Mouse (Mus musculus): ENCODE measurements around the gene Fam206a.

Fam206a gene

DNA sequence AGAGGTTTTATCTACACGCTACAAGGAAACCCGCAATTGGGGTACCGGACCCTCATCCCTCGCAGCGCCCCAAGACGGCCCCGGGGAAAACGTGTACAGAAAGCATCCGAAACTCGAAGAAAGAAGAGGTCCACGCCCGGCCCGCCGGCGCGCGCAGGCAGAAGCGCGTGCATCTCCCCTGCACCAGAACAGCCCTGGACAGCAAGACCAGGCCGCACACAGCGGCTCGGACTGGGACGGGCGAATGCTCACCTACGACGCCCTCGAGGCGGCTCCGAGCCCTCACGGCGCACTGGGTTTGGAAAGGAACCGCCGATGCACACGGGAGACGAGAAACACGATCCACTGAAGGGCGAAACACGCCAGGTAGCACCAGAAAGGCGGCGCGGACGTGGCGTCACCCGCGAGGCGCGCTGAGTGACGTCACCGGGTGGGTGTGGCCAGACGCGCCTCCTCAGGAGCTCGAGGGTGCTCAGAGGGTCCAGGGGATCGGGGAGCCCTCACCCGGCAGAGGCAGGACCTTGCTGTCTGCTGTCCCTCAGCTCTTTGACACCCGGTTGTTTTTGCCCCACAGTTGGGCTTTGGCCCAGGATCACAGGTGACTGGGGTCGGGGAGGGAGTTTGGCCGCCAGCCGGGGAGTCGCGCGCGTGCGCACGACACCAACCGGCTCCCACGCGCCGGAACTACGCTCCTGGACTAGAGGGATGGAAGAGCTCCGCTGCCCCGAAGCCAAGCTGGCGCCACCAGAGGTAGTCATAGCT is at the start of gene Fam206a, which contains the start of gene Elp1:
Fam206a (plus strand) TSS at position 439 of the 762 bp plus-strand sequence.
Elp1 (minus strand) TSS at position 425 of the 762 bp plus-strand sequence.
- peak; percentile 83 for DNase-seq (ENCODE audit: low spot score)

GRCm38 (mm10) chr4:56756021-56756420 is 46.1 kb upstream of the Fam206a start:
- no peak for DNase-seq (ENCODE audit: low spot score)

DNA sequence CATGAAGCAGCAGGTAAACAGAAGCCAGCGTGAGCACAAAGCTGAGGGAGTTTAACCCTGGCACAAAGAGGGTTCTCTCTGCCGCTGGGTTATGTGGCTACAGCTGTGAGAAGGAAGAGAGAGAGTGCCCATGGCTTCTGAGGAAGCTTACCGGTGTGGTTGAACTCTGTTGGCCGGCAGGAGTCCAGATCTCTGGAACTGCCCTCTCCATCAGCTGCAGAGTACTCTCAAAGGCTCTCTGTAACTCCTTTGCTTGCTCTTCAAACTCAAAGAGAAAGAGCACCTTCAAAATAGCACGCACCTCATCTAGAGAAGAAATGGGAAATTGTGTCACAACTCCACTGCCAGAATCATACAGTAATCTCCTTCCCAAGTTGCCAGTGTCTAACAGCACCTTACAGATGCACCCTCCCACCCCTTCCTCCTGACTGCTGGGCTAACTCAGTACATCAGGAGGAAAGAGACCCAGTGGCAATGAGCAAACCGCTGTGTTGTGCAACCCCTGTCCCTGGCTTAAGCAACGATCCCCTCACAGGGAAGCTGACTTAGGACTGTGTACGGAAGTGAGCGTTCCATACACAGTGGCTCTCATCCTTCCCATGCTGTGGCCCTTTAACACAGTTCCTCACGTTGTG is 45.1 kb upstream of the Fam206a start:
- DNase-seq (ENCODE audit: low spot score) = no peak

DNA sequence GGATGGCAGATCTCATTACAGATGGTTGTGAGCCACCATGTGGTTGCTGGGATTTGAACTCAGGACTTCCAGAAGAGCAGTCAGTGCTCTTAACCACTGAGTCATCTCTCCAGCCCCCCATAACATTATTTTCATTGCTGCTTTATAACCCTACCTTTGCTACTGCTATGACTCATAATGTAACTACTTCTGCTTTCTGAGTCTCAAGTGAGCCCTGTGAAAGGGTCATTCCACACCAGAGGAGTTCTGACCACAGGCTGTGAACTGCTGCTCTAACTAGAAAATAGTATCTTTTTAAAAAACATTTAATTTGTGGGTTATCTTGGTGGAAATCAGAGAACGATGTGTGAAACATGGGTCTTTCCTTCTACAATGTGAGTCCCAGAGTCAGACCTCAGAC is 44.5 kb upstream of the Fam206a start:
- DNase-seq (ENCODE audit: low spot score) = no peak

DNA sequence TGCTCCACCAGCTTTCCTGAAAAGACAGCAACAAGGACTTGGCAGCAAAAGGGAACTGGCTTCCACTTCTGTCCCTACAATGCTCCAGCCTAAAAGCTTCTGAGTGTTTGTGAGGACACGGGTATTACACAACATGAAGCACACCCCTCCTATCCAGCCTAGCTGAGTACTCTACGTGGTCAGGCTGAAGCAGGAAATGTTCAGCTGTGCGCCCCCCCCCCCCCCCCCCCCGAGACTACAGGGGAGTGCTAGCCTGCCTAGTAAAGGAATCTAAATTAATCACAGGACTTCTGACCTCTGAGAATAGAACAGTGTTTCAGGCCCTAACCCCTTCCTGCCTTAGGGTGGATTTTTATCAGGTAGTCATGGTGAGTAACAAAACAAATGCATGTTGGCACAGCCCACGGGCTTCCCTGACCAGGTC is 34.3 kb upstream of the Fam206a start:
- DNase-seq (ENCODE audit: low spot score) = no peak

DNA sequence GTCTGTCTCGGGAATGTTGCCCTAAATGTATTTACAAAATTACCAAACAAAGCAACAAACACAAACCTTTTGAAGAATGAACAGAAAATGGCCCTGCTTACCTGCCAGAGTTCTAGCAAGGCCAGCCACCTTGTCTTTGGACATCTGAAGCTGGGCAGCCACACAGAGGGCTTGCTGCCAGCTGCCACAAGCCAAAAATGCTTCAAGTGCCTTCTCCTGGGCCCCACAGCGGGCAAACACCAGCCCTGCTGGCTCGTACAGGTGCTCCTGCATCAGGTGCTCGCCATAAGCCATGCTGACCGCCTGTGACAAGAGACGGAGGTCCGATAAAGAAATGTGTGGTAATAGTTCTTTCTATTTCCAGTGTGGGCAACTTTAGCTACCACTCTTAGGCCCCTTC is 33.2 kb upstream of the Fam206a start:
- no peak for DNase-seq (ENCODE audit: low spot score)

DNA sequence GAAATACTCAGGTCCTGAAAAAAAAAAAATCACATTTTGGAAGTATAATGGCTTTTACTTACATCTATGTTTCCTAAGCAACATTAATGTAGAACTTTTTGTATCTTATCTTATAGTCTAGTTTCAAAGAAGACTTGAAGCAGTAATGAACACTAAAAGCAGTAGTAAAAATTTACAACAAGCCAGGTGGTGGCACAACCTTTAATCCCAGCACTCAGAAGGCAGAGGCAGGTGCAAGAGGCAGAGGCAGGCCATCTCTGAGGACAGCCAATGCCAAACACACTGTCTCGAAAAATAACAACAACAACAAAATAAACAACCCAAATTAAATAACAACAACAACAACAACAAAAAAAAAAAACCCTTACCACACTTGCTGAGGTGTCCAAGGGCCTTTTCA is 31.1 kb upstream of the Fam206a start:
- no peak for DNase-seq (ENCODE audit: low spot score)

DNA sequence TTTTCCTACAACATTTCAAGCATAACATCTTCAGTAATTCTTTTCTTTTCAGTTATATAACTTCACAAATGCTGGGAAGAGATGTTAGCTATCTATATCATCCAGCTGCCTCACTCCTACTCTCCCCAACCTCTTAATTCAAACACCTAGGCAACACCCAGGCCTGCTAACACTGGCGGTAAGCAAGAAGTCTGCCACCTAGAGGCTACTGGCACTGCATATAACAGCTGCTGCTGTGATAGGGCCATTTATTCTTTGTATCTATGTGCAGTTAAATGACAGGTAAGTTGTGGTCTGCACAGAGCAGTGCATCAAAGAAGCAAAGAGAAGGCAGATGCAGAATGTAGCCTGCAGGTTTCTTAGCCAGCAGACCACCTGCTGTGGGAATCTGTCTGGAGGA is 10.8 kb upstream of the Fam206a start:
- no peak for DNase-seq (ENCODE audit: low spot score)

DNA sequence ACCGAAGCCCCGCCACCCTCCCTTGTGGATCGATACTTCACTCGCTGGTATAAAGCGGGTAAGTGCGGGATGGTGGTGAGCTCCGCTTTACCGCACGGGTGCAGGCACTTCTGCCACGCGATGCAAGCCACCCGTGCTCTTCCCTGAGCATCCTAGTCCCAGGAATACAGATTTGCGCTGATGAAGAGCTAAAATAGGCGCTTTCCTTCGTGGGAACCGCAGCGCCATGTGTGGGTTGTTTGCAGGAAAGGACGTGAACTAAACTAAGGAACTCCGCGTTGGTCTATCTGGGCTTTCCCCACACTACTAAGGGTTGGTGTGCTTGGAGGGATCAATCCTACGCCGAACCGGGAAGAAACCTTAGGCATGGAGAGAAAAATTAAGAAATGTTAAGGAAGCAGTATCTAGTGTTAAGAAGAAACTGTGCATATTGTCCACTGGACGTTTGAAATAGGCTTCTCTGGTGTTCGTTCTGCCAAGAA is 565 bp downstream of the Fam206a start:
- no peak for DNase-seq (ENCODE audit: low spot score)

- no peak for DNase-seq (ENCODE audit: low spot score)
These were observed 6.9 kb downstream of the Fam206a start for GRCm38 (mm10) chr4:56809050-56809449.

- DNase-seq (ENCODE audit: low spot score) = no peak
These were observed 9.5 kb downstream of the Fam206a start for GRCm38 (mm10) chr4:56811642-56812041.

- DNase-seq (ENCODE audit: low spot score) = no peak
These were observed 10.0 kb downstream of the Fam206a start for GRCm38 (mm10) chr4:56812096-56812495.

GRCm38 (mm10) chr4:56815131-56815530 is 13.0 kb downstream of the Fam206a start:
- no peak for DNase-seq (ENCODE audit: low spot score)

GRCm38 (mm10) chr4:56820017-56820550 is 17.9 kb downstream of the Fam206a start:
- DNase-seq (ENCODE audit: low spot score) = no peak

GRCm38 (mm10) chr4:56824231-56824630 is 22.1 kb downstream of the Fam206a start:
- no peak for DNase-seq (ENCODE audit: low spot score)

- no peak for DNase-seq (ENCODE audit: low spot score)
These were observed 26.8 kb downstream of the Fam206a start for GRCm38 (mm10) chr4:56828932-56829331.

DNA sequence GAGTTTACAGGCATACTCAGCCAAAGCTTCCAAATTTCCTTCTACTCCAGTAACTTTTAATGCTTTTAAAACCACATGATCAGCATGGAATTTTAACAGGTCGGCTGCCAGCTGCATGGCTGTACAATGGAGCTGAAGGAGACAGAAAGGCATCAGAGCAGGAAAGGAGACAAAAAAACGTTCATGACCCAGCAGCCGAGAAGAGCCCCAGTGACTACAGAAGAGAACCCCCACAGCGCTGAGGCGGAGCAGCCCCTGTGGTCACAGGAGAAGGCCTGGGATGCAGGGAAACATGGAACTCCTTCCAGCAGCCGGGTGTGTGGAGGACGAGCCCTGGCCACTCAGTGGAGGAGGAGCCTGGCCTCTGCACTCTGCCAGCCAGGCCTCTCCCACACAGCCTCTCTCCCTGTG is 27.4 kb downstream of the Fam206a start:
- DNase-seq (ENCODE audit: low spot score) = no peak

- DNase-seq (ENCODE audit: low spot score) = no peak
These were observed 29.0 kb downstream of the Fam206a start for GRCm38 (mm10) chr4:56831013-56831609.

DNA sequence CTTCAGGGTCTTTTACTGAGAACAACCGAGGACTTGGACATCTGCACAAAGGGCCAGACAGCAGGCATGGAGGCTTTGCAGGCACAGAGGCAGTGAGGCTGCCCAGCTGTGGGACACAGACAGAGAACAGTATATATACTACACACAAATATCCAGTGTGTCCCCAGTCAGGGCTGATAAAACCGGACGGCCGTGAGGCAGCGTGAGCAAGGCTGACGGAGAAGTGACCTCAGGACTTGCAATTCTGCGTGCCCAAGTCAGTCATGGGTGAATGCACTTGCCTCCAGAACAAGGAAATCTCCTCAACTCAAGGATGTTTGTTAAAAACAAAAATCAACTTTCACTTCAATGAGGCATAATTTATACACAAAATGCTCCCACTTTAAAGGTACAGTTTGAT is 29.9 kb downstream of the Fam206a start:
- DNase-seq (ENCODE audit: low spot score) = no peak

GRCm38 (mm10) chr4:56837661-56838060 is 35.5 kb downstream of the Fam206a start:
- DNase-seq (ENCODE audit: low spot score) = no peak

- DNase-seq (ENCODE audit: low spot score) = no peak
These were observed 38.2 kb downstream of the Fam206a start for GRCm38 (mm10) chr4:56840297-56840696.

GRCm38 (mm10) chr4:56842501-56842900 is 40.4 kb downstream of the Fam206a start:
- no peak for DNase-seq (ENCODE audit: low spot score)

DNA sequence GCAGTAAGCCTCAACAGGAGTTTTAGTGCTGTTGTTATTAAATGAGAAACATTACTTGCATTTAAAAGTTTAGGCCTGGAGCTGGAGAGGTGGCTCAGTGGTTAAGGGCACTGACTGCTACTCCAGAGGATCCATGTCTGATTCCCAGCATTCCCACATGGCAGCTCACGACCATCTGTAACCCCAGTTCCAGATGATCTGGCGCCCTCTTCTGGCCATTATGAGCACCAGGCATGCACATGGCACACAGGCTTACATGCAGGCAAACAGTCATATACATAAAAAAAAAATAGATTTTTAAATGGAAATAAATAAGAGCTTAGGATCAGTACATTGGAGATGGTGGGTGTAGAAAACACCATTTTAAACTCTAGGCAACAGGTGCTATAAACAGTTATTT is 41.8 kb downstream of the Fam206a start:
- no peak for DNase-seq (ENCODE audit: low spot score)
